Comparison of ENCODE assay signal across 18 mouse cellular contexts in the genomic region with DNA sequence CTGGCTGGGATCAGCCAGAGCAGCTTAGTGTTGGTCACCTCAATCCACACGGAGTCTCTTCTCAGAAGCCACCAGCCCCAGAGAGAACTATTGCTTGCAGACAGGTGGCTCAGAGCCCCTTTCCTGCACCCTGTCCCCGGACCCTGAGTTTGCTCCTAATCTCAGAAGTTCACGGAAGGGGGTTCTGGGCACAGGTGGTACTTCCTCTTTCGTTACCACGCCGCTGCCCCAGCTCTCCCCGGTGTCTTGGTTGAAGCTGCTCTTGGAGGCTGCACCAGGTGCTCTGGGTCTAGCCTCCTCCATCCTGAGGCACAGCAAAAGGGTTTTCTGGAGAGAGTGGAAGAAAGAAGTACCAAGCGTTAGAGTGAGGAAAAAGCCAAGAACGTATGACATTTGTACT.
DNase-seq lines count a peak whose midpoint lies in the region.
"Had no signal": no experiment of that assay in that cellular context is flagged by ENCODE, and none has a peak within 500 bp of the region (broad histone marks: within the 10 kb centered on the region; RNA-seq: fewer than 3 reads in every experiment).

No protein-coding gene starts in this region.

- peak; percentile 83 for DNase-seq in A20 (ENCODE audit: low read depth, low spot score)
- DNase-seq in splenic B cell, adult 2 months (ENCODE audit: low read depth, low spot score) = peak; percentile 24
- DNase-seq in thymus, postnatal 10 days (ENCODE audit: low spot score in 2 of 2) = peak; percentile 72 to 78
- DNase-seq in thymus, postnatal 4 days = peak; percentile 71
- no peak for DNase-seq in left cerebral cortex, postnatal 25 days (ENCODE audit: low spot score in 2 of 2)
- DNase-seq in cerebellum, postnatal 4 days (ENCODE audit: low spot score in 2 of 2) = no peak
- DNase-seq: adrenal gland, postnatal 10 days; cerebellum, adult 18-20 months; cerebellum, adult 9-11 months; cerebellum, postnatal 36 days; forebrain, postnatal 0 days; gastrocnemius, postnatal 14 days; heart, adult 2 months; heart, postnatal 14 days had no signal

- H3K27me3 ChIP-seq in splenic B cell, adult 2 months (ENCODE audit: control insufficient read depth, insufficient read depth, low read length, poor library complexity, severe bottlenecking) = no peaks in the 10 kb centered on the region
- H3K27me3 ChIP-seq: forebrain, embryonic 13.5 days; heart, embryonic 15.5 days had no signal

- intact Hi-C loops in left cerebral cortex, postnatal 25 days (cut with DNase I) = no loop called here

- no peaks in the 10 kb centered on the region for H3K36me3 ChIP-seq in splenic B cell, adult 2 months (ENCODE audit: control insufficient read depth, insufficient read depth, low read length, poor library complexity, severe bottlenecking)
- H3K36me3 ChIP-seq: embryonic facial prominence, embryonic 10.5 days; G1E; heart, embryonic 15.5 days had no signal

Comparison
In these comparisons a context has a peak if more than half of its experiments do, and no peak if none do; other contexts are left out.
1. DNase-seq: peak in A20 (single experiment), splenic B cell, adult 2 months (single experiment), thymus, postnatal 10 days (2 of 2) and thymus, postnatal 4 days (single experiment); none in left cerebral cortex, postnatal 25 days (0 of 2) and cerebellum, postnatal 4 days (0 of 2).